Mouse (Mus musculus) spleen, embryonic (tissue): ENCODE data around the gene Sept9.
"Not testable (repeated sequence)": the region's sequence is repeated elsewhere in the genome, so short reads cannot be mapped to it uniquely, and the experiment has no call there.

Source experiments
- CTCF ChIA-PET: fragments of 350-600 bp; sonication (Branson Sonifier 250); formaldehyde crosslinking; loops from one replicate; lab custom pipeline; 2022; lab: Charles Lee

Sept9 gene

GRCm38 (mm10) chr11:117336081-117336788 lies 136.8 kb downstream of the Sept9 start:
- CTCF ChIA-PET = no interaction called here

GRCm38 (mm10) chr11:117337749-117338148 lies 138.3 kb downstream of the Sept9 start:
- CTCF ChIA-PET = interaction anchor here (0.6 kb wide), 2 partner anchors 10 to 44 kb away, joined by 3 to 4 read pairs; no protein-coding TSS in a partner anchor

- CTCF ChIA-PET = interaction anchor here (0.5 to 0.6 kb wide), 2 partner anchors 45 to 220 kb away, joined by 3 to 5 read pairs; no protein-coding TSS in a partner anchor
These were observed 139.0 kb downstream of the Sept9 start for GRCm38 (mm10) chr11:117338503-117338902.

GRCm38 (mm10) chr11:117339050-117339449 lies 139.6 kb downstream of the Sept9 start:
- CTCF ChIA-PET = no interaction called here

DNA sequence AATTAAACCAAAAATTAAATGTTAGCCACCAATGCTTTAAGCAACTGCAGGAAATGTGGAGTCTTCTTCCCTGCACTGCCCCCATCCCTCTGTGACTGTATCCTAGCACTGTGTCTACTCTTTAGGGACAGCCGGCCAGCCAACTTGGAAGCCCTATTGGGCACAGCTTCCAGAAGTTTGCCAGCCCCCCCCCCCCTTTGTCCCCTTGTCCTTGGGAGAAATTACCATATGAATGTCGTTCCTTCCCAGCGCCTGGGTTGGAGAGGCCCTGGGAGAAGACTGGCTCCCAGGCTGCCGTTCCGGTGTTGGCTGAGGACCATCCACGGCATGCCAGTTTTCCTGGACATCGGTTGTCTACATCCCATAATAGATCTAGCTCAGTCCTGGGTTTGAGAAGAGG lies 141.8 kb downstream of the Sept9 start:
- CTCF ChIA-PET = no interaction called here

DNA sequence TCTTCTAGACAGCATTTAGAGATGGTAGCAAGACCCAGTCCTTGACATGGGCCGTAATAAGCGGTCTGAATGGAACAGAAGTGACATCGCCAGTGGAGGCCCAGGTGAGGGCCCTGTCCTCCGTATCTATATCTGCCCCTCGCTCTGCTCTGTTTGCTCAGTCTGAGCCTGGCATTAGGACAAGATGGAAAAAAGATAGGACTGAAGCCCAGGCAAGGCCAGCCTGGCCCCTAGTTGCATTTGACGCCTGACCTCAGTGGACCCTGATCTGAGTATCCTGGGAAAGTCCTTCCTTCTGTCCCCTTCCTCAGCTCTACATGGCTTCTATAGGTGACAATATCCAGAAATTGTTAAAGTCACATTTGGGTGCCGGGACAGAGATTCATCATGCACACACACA lies 142.6 kb downstream of the Sept9 start:
- CTCF ChIA-PET = no interaction called here

DNA sequence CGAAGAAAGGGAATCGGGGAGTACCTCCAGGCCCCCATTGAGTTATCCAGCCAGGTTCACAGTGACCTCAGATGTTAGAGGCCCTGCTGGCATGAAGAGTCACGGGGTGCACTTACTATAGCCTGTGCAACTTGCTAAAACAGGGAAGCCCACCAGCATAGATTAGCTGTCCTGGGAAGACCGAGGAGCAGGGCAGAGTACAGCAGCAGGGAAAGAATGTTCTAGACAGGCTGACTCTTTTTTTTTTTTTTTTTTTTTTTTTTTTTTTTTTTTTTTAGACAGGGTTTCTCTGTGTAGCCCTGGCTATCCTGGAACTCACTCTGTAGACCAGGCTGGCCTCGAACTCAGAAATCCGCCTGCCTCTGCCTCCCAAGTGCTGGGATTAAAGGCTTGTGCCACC lies 143.0 kb downstream of the Sept9 start:
- CTCF ChIA-PET = not testable (repeated sequence)

DNA sequence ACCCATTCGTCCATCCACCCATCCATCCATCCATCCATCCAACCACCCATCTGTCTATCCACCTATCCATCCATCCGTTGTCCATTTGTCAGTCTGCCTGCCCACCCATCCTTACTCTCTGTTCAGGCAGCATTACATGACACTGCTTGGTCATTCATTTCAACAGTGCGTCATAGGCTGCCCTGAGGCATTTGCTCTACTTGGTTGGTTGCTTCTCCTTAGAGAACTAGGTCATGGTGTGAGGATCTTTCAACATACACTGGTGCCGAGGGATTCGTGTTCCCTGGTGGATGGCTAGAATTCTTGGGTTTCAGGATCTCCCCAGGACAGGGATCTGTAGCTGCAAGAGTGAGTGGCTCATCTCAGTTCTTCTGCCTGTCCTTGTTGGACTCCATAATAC lies 144.3 kb downstream of the Sept9 start:
- CTCF ChIA-PET = no interaction called here

DNA sequence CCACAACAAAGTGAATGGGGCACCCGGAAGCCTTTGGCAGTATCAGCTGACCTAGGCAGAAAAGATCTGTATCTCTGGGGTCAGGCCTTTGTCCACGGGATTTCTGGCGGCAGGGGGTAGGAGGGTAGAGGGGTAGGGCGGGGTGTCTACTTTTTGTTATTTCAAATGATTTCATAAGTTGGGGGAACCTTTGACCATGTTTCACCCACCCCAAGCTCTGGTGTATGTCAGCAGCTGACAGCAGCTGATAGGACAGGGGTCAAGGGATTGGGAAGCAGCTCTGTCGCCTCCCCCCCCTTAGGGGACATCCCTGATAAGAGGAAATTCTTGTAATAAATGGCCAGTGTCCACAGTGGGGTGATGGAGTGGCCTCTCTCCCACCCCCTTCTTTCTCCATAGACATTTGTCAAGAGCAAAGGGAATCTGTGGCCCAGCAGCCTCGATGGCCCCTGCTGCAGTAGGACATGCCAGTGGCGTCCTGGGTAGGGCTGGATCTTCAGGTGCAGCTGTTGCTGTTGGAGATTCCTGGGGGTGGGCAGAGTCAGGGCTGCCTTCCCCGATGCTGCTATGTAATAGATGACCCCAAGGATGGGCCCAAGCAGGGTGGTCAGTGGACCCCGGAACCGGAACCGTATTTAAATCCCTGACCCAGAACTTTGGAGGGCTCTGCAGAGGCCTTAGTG lies 145.0 kb downstream of the Sept9 start:
- CTCF ChIA-PET = interaction anchor here (1.1 kb wide), 1 partner anchor 10 kb away, joined by 3 read pairs; no protein-coding TSS in a partner anchor

DNA sequence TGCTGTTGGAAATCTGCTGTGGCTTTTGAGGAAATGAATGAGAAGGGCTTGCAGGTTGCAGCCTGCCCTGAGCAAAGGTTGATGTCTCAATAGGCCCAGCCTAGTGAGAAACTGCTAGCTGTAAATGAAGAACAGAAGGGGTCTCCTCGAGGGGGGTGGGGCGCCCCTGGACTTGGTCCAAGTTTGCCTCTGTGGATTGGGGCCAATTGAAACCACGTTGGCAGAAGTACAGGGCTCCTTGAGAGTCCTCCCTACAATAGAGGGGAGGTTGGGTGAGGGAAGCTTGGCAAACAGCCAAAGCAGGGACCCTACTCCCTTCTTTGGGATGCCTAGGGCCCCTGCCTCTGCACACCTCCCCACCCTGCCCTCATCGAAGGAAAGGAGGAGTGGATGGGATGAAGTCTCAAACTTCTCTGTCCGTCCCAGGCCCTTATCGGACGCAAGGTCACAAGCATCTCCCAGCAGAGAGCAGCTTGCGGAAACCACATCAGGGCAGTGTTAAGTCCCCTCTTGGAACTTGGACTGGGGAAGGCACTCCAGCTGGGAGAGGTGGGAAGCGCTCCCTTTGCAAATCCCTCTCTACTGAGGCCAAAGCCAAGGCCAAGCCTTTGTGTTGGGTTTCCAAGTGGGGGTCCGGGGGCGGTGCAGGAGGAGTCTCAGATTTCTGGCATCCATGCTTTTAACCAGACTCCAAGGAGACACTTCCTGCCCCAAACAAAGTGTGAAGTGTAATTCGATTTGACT lies 145.7 kb downstream of the Sept9 start:
- CTCF ChIA-PET = interaction anchor here (1.1 kb wide), 1 partner anchor 9 kb away, joined by 3 read pairs; no protein-coding TSS in a partner anchor

DNA sequence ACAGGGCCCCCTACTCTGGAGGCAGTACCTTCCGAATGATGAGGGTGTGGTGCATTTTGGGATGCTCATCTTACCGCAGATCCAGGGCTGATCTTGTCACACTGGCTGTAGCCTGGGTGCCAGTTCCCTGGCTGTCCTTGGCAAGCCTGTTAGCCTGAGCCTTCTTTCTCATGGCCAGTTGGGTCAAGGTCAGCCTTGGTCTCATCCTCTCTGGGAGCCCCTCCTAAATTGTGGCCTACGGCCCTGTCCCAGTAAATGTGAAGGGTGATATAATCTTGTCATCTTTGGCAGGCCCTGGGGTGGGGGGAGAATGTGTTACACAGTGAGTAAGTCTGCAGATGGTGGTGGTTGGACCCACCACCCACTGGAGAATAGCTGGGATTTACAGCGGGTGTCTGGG lies 147.8 kb downstream of the Sept9 start:
- CTCF ChIA-PET = no interaction called here

- CTCF ChIA-PET = interaction anchor here (0.6 to 1.1 kb wide), 2 partner anchors 83 to 540 kb away, joined by 3 to 4 read pairs; no protein-coding TSS in a partner anchor
These were observed 149.1 kb downstream of the Sept9 start for GRCm38 (mm10) chr11:117348429-117349103.

DNA sequence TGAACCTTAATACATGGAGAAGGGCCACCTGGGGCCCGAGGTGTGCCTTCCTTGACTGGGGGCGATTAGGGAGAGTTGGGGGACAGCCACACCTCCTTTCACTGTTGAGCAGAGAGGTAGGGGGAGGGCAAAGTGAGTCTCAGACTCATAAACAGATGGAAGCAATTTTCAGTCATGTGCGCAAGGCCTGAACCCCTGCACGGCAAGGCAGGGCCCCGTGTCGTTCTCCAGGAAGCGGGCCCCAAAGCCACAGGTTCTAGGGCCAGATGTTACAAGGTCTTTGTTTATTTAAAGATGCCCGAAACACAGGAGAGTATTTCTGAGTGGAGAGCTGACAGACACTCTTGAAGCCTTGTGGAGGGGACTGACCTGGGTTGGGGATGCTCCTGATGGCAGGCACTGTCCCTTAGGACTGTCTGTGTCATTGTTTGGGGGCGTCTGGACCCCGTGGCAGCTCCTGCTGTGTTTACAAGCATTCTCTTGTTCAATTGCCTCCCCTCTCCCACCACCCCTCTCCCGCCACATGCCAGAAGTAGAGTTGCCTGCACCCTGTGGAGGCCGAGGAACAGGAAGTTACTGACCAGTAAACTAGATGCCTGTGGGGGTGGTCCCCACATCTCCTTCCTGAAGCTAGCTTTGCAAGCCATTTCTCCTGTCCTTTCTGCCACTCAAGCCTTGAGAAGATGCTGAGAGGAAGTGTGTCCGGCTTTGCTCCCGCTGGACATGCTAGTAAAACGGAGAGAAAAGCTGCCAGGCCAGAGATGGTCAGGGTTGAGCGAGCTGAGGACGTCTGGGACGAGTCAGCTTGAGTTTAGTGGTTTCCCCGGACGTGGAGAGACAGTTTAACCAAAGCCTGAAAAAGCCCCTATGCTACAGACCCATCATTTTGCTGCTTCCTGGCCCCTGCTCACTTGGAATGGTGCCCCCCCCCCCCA lies 150.2 kb downstream of the Sept9 start:
- CTCF ChIA-PET = interaction anchor here (0.6 to 1.1 kb wide), 4 partner anchors 24 to 112 kb away, joined by 4 to 12 read pairs (median 9); no protein-coding TSS in a partner anchor

- CTCF ChIA-PET = interaction anchor here (0.6 to 1.1 kb wide), 2 partner anchors 25 to 113 kb away, joined by 8 to 10 read pairs; no protein-coding TSS in a partner anchor
These were observed 151.2 kb downstream of the Sept9 start for GRCm38 (mm10) chr11:117350462-117351222.

GRCm38 (mm10) chr11:117353126-117353525 lies 153.7 kb downstream of the Sept9 start:
- CTCF ChIA-PET = no interaction called here

DNA sequence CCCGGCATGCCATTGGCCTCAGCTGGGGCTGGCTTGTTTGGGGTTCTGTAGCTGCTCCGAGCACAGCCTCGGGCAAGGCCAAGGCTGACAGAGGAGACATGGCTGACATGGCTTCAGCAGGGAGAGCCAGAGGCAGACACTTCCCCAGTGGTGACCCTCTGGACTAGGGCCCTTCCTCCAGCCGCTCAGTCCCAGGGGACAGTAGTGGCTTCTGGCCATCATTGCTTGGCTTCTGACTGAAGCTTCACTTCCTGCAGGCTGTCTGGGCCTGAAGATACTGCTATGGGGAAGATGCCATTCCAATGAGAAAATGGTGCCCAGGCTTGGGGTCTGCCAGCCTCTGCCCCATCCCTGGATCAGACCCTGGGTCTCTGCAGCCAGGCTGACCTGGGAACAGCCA lies 154.6 kb downstream of the Sept9 start:
- CTCF ChIA-PET = interaction anchor here (1.5 kb wide), 1 partner anchor 10 kb away, joined by 3 read pairs; no protein-coding TSS in a partner anchor

DNA sequence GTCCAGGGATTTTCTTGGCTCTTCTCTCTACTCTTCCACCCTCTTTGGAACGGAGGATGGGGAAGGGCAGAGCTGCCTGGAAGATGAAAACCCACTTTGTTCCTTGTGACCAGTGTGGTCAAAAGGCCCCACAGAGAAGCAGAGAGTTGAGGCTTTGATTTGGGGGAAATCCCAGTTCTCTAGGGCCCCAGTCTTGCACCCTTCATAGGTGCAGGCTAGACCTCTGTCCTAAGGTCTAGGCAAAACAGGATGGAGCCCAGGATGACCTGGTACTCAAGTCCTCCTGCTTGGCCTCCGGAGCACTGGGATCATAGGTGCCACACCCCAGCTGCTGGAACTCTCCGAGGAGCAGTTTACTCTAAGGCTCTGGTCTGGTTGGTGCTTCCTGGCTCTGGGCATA lies 157.5 kb downstream of the Sept9 start:
- CTCF ChIA-PET = interaction anchor here (2.9 kb wide), 1 partner anchor 39 kb away, joined by 19 read pairs; no protein-coding TSS in a partner anchor

DNA sequence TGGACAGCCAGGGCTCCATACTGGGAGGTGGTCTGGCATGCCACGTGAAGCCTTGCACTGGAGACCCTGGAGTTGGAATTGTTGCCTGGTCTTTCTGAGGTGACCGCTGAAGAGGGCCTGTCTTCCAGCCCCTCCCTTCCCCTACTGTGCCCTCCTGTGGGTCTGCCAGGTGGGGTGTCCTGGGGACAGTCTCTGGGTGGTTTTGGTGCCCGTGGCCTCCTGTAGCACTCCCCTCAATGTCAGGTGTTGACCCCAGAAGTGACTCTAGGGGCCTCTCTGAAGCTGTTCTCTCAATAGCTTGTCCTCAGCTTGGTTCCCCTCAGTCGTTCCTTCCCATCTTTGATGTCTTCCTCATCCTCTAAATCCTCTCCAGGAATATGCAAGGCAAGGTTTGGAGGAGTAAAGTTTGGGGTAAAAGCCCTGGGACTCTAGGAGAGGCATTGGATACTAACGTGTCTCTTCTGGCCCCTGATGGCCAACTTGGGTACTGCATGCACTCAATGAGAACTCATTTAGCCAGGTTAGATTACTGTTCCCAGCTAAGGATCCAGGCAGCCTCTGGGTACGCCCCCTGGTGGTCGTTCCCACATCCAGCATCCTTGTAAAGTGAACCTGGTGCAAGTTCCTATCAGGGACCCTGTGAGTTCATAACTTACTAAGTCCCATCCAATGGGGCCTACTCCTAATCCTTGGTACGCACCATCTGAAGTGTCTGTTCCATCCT lies 158.6 kb downstream of the Sept9 start:
- CTCF ChIA-PET = interaction anchor here (0.7 to 3.9 kb wide), 6 partner anchors 40 to 120 kb away, joined by 3 to 19 read pairs (median 14); no protein-coding TSS in a partner anchor
